Mouse (Mus musculus): Measurements from ENCODE around the gene Enpp6. TPM values are rescaled to one million over a fixed set of nuclear protein-coding genes. Genes with fewer than 3 reads are reported as not detected.

Gene Enpp6
- total RNA-seq, 4 experiments from 2014 or later: 5.7 to 10.9 (median 6.6) TPM

DNA sequence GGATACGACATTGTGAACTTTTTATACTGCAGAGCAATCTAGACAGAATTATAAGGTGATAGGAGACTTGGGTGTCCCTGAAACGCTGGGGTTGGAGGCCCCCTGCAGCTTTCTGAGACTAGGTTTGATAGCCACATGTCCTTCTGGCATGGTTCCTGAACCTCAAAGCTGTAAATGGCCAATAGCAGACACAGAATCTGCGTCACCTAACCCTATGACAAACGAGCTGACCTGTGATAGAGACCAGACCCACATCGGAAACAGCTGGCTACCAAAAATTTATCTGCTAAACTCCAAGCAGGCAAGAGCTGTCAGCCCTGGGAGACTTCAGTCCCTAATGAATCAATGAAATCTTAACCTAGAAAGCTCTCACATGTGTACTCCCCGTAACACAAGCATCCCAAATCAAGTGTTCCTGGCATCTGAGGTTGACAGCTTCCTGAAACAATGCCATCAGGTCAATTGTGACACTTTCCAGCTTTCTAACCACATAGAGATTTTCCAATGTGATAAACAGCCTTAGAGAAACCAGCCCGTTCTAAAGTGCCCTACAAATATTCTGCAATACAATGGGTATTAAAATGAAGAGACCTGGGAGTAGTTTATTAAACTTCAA lies 74.5 kb downstream of the Enpp6 start:
- no peak for DNase-seq (ENCODE audit: low spot score in 2 of 2)

DNA sequence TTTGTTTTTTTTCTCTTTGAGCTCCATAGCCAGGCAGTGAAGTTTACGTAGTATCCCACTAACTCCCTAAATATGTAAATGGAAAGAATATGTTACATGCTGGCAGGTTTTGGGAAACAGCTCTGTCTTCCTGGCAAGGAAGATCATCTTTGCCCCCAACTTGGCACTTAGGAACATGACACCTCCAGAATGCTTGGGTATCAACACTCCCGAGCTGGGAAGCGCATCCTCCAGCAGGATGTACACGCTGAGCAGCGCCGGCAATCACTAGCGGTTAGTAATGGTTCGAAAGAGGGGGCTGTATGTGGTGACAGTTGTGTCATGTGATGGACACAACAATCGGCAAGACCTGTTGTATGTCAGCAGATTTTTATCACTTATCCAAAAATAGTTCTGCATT lies 80.4 kb downstream of the Enpp6 start:
- no peak for DNase-seq (ENCODE audit: low spot score in 2 of 2)

DNA sequence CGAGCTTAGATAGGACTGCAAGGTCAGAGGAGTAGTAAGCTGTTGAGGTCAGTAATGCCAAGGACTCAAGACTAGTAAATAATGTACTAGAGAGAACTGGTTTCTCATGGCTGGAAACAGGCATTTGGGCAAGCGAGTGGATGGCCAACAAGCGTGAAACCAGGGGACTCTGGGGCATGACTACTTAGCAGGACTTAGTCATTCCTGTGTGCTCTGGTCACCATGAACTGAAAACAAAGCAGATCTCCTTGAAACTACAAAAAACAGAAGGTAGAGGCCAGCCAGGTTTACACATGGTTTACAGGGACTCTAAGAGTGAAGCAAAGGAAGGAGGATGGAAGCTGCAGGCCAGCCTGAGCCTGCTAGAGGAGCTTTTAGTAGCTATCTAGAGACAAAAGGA lies 82.9 kb downstream of the Enpp6 start:
- no peak for DNase-seq (ENCODE audit: low spot score in 2 of 2)

GRCm38 (mm10) chr8:47072001-47072400 lies 85.3 kb downstream of the Enpp6 start:
- DNase-seq (ENCODE audit: low spot score in 2 of 2): no peak

- no peak for DNase-seq (ENCODE audit: low spot score in 2 of 2)
Measured at GRCm38 (mm10) chr8:47075941-47076555, 89.4 kb downstream of the Enpp6 start.

DNA sequence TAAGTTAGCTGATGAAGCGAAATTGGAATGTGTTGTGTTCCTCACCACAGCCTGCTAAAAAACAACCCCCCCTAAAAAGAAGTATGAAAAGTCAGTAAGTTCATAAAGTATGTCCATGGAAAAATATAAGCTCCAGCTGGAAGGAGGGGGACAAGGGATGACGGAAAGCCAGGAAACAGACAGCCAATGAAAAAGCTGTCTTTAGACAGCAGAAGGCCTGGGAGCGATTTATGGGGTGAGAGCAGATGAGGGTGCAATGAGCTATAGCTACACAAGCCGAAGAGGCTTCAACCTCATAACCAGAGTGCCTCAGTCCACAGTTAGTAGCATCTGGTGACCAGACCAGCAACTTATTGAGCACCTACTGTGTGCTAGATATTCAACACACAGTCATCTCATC lies 93.3 kb downstream of the Enpp6 start:
- DNase-seq (ENCODE audit: low spot score in 2 of 2): no peak

GRCm38 (mm10) chr8:47082201-47083027 lies 95.7 kb downstream of the Enpp6 start:
- peak in 1 of 2 experiments; percentile 7 for DNase-seq (ENCODE audit: low spot score in 2 of 2)

GRCm38 (mm10) chr8:47090021-47090420 lies 103.3 kb downstream of the Enpp6 start:
- no peak for DNase-seq (ENCODE audit: low spot score in 2 of 2)

DNA sequence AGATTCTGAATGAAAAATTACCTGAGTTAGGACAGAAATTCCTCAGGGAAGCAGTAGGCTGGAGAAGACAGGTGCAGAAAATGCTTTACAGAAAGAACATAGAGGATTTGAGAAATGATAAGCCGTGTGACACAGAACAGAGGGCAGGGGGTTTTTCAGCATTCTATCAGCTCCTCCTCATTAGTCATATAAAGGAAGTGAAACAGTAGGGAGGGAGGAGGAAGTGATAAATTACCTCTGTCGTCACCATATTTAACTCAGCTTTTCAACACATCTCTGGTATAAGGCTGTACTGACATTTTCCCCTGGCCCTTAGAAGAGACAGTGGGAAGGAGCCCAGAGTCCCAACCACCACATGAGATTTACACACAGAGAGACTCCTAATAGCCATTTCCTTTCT lies 118.9 kb downstream of the Enpp6 start:
- DNase-seq (ENCODE audit: low spot score in 2 of 2): no peak

- no peak for DNase-seq (ENCODE audit: low spot score in 2 of 2)
Measured at GRCm38 (mm10) chr8:47114133-47114796, 127.6 kb downstream of the Enpp6 start.

DNA sequence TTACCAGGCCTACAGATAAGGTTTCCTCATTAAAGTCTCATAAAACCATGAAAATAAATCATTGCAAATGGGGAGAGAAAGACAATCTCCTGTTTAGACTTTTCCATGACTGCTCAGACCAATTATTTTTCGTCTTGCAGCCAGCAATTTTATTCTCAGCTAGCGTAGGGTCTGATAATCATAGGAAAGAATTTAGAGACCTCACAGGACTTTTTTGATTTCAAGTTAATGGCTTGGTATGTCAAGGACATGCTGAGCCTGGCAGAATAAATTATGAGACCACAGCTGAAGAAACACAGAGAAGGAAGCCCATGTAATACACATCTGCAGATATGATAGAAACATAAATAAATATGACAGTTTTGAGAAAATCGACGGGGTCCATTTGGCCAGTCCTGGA lies 130.6 kb downstream of the Enpp6 start:
- no peak for DNase-seq (ENCODE audit: low spot score in 2 of 2)

- no peak for DNase-seq (ENCODE audit: low spot score in 2 of 2)
Measured at GRCm38 (mm10) chr8:47119895-47120294, 133.2 kb downstream of the Enpp6 start.

DNA sequence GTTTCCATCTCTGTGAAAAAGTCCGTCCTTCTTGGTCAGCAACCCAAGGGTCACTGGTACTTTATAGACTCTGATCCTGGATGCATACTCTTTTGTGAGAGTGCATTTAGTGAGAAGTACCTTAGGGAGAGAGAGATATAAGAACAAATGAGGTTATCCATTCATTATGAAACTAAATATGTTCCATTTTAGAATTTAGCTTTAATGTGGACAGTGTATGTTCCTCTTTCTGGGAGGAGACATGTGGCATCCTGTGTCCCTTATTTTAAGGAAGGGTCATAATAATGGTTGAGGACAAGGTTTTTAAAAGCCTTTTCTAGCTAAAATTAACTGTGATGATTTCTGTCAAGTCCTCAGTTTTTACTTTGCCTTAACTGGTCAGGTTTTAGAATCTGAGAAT lies 142.2 kb downstream of the Enpp6 start:
- DNase-seq (ENCODE audit: low spot score in 2 of 2): no peak

GRCm38 (mm10) chr8:47133381-47133780 lies 146.7 kb downstream of the Enpp6 start:
- DNase-seq (ENCODE audit: low spot score in 2 of 2): no peak

DNA sequence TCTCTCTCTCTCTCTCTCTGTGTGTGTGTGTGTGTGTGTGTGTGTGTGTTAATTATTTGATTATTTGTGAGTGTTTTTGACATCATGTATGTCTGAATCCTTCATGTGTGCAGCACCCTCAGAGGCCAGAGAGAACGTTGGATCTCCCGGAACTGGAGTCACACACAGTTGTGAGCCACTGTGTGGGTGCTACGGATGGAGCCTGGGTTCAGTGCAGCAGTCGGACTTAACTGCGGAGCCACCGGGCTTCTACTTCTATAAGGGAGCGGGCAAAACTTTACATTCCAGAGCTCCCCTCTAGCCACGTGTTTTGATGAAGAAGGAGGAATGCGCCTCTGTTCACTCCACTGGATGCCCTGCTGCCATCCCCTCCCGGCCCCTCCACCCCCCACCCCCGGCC lies 148.0 kb downstream of the Enpp6 start:
- DNase-seq (ENCODE audit: low spot score in 2 of 2): no peak

DNA sequence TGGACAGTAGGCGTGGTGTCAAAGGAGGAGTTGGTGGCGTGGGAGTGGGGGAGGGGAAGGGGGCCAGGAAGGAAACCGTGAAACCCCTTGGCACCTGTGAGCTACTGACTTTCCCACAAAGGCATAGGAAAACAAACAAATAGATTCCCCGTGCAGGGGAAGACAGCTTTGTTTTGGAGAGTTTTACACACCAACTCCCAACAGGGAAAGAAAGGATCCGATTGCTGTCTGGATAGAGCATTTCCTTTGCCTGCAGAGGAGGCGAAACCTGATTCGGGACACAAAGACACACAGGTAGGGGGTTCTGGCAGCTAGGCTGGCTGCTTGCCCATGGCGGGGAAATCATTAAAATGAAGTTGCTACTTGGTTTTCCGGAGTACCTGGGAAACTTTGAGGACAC lies 148.9 kb downstream of the Enpp6 start:
- DNase-seq (ENCODE audit: low spot score in 2 of 2): no peak

GRCm38 (mm10) chr8:47136047-47136446 lies 149.4 kb downstream of the Enpp6 start:
- DNase-seq (ENCODE audit: low spot score in 2 of 2): no peak

DNA sequence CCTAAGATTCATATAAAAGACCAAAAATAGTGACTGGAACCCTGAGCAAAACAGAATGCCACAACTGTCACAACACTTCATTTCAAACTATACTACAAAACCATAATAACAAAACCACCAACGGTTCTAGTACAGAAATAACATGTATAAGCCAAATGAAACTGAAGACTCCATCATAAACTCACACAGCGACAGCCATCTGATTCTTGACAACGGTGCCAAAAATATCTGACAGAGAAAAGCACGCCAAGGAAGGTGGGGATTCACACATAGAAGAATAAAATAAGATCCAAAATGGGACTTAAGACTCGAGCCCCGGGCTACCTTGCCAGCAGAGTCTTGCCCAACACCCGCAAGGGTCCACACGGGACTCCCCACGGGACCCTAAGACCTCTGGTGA lies 158.6 kb downstream of the Enpp6 start:
- DNase-seq (ENCODE audit: low spot score in 2 of 2): no peak

Data from layer of hippocampus, adult 8-10 months (tissue).